Mouse (Mus musculus) T-cell, adult 2 months (primary cell): ENCODE measurements around the gene Myo1b.

Source experiments
- DNase-seq: peaks from one replicate; pipeline ENCODE4 v3.0.0; 2022; ENCODE audit warnings: low spot score

Gene Myo1b

DNA sequence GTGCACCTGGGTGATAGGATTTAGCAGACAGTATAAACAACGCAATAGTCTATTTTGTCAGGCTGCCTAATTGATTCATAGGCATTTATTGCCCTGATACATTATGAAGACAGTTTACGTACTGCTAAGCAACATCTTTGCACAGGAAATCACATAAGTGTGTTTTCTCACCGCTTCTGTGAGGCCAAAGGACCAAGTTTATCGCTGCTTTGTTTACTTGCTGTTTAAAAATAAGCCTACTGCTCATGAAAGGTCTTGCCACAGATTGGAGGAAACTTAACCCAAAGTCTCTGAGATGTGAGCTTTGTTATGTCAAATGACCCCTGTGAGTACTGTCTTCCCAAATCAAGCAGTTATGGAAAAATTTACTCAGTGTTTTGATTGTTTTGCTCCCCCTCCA lies 187.1 kb downstream of the Myo1b start:
- DNase-seq = no peak

DNA sequence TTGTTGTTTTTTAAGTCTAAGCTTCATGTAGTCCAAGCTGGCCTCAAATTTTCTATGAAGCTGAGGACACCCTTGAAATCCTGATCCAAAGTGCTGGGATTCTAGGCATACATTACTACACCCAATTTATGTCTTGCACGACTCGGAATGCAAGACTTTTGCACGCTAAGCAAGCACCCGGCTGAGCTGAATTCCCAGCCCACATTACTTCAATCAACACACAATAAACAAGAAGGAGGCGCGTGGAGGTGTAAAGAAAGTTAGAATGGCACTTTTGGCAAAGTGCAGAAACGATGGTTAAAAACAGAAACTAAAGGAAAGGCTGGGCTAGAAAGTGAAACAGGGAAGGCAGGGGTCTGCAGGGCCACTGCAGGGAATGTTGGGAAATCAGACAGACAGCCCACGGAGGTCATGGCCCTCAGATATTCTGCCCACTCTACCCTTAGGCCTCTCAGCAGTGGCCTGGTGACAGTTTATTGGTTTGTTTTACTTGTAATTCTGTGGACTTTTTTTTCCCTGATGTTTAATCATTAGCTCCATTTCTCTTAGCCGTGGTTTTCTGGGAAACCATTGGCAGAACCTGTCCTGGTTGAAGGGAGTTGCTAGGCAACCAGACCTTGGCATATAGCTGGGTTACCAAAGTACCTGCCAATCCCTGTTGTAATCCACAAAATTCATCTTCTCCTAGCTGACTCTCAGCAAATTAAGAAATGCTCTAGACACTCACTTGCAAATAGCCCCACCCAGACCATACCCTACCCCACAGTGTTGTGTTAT lies 195.8 kb downstream of the Myo1b start:
- DNase-seq = no peak

DNA sequence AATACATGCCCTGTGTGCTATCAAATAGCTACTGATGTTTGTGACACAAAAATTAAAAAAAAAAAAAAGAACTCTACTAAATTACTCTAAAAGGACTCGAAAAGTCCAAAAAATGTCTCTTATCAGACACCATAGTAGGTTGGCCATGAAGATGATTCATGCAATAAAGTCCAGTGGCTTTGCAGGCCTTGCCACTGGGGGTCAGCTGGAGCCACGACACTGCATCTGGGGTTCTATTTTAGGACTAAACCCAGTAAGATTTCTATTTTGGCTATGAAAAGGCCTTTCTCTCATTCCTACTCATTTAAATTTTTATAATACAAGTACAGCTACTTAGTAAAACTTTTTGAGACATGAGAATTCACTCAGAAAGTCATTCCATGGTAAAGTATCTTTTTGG lies 205.0 kb downstream of the Myo1b start:
- DNase-seq = no peak

DNA sequence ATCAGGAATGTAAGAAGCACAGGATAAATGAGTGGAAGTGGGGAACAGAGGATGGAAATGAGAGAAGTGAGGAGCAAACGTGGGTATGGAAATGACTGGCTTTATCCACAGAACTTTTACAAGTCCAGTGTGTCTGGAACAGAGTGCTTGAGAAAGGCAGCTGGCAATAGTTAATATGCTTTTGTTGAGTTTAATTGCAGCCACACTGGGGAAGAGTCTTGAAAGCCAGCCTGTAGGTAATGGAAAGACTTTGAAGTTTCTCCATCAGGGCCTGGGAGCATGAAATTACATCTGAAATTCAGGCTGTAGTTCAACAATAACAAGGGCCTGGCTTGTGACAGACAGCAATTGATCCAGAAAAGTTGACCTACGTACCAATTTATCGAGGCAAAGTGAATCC lies 209.8 kb downstream of the Myo1b start:
- DNase-seq = no peak

DNA sequence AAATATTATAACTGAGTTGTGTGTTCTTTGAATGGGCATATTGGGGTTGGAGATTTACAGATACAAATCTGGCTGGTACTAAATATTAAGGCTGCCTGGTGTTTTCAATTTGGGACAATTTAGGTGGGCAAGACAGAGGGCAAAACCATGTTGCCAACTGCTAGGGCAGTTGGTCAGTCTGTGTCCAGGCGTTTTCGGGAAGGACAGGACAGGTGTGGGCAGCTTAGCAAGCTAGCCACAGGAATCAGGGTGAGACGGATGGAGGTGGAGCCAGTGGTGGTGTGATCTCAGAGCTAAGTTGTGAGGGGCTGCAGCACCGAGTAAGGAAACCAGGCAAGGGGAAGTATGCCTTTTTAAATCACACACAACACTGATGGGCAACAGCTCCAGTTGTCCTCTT lies 211.3 kb downstream of the Myo1b start:
- no peak for DNase-seq
